Mouse (Mus musculus) thymus, adult 2 months (tissue): ENCODE results near the gene Disc1.

Source experiments
- CTCF ChIP-seq: fragments of 200-500 bp; IDR thresholded peaks from 2 replicates; pipeline ENCODE4 v1.5.1; 2012; ENCODE audit warnings: mild to moderate bottlenecking, control low read depth, low read length, moderate library complexity, borderline replicate concordance; ENCODE audit not compliant: control insufficient read depth, poor library complexity, insufficient read depth; ENCODE audit errors: extremely low read depth
- POLR2A ChIP-seq: fragments of 200-500 bp; IDR thresholded peaks from 2 replicates; pipeline ENCODE4 v1.6.1; 2012; ENCODE audit warnings: mild to moderate bottlenecking, low read length, control low read depth, moderate library complexity; ENCODE audit not compliant: control insufficient read depth, poor library complexity, insufficient read depth; ENCODE audit errors: extremely low read depth

DNA sequence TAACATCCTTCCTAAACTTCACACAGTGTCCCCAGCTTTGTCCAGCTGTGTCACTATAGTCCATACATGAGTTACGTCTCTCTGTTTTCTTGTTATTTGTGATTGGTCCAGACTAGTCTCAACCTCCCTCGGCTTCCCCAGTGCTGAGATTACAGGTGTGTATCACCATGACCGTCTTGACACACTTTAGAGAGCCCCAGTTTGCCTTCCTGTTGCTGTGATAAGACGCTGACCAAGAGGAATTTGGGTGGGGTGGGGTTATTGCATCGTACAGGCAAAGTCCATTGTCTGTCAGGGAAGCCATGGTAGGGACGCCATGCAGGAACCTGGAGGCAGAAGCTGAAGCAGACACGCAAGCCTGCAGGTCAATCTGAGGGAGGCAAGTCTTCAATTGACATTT is 216.3 kb downstream of the Disc1 start:
- TF ChIP-seq POLR2A (no peak), CTCF (no peak)
